In the genomic region with DNA sequence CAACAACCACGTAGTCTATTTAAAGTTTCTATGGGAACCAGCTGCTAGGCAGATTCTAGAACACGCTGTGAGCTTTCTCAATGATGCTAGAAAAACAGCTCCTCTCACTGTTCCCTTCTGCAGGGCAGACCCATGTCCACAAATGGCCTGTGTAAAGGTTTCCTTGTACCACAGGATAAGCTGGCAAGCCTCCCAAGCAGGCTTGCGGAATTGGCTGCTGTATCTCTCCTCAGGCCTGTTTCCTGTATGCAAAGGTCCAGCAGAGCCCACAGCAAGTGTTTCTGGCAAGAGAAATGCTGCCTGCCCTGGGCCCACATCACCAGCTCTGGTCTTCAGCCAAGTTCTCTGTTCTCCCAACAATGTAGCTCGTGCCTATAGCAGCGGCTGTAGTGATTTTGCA, we compare ENCODE assay signal across 8 mouse cellular contexts.
DNase-seq lines count a peak whose midpoint lies in the region; ATAC-seq lines count a peak whose summit lies in the region.

No protein-coding gene starts in this region.

- peaks cover 3% of the 10 kb centered on the region; the same call in 1 of the 2 replicates for H3K36me3 ChIP-seq in hindbrain, embryonic 12.5 days
- H3K36me3 ChIP-seq in hindbrain, embryonic 10.5 days, result 0 out of 2 replicates have a peak, but pooled peaks cover 7% of the 10 kb centered on the region
- H3K36me3 ChIP-seq in limb, embryonic 15.5 days, result no peaks in the 10 kb centered on the region

- H3K9ac ChIP-seq in hindbrain, embryonic 12.5 days, result no peak overlapping the region
- H3K9ac ChIP-seq in limb, embryonic 15.5 days, result no peak overlapping the region

- H3K9me3 ChIP-seq in hindbrain, embryonic 12.5 days (replicated peaks), result no peaks in the 10 kb centered on the region
- H3K9me3 ChIP-seq in hindbrain, embryonic 10.5 days, result no peaks in the 10 kb centered on the region
- H3K9me3 ChIP-seq in limb, embryonic 15.5 days, result no peaks in the 10 kb centered on the region

- 75% methylated on average over 5 of the region's 5 CpGs for WGBS in hindbrain, embryonic 12.5 days
- WGBS in hindbrain, embryonic 10.5 days, result 88% methylated on average over 5 of the region's 5 CpGs
- WGBS in limb, embryonic 15.5 days, result 25% methylated on average over 5 of the region's 5 CpGs

- DNase-seq in hindbrain, embryonic 10.5 days (ENCODE audit: low spot score), result no peak
- DNase-seq in cerebellum, postnatal 25 days, result peak; percentile 87 to 92
- DNase-seq in heart, adult 8-10 months (ENCODE audit: low spot score), result peak; percentile 60
- DNase-seq in kidney, postnatal 25 days, result peak; percentile 74 to 82
- DNase-seq in right cerebral cortex, postnatal 36 days (ENCODE audit: low spot score in 2 of 2), result peak; percentile 52 to 61
- no peak for DNase-seq in liver

- H3K4me3 ChIP-seq in hindbrain, embryonic 12.5 days, result no peak overlapping the region
- H3K4me3 ChIP-seq in hindbrain, embryonic 10.5 days, result no peak overlapping the region
- H3K4me3 ChIP-seq in limb, embryonic 15.5 days, result no peak overlapping the region

- peak overlapping the region; percentile 52; the same call in 1 of the 2 replicates for H3K27ac ChIP-seq in hindbrain, embryonic 12.5 days
- no peak overlapping the region; the same call in 1 of the 2 replicates for H3K27ac ChIP-seq in hindbrain, embryonic 10.5 days
- peak overlapping the region; percentile 63 for H3K27ac ChIP-seq in limb, embryonic 15.5 days

- ATAC-seq in hindbrain, embryonic 12.5 days (ENCODE audit: low FRiP score), result no peak
- peak; percentile 69; the same call in 1 of the 2 replicates for ATAC-seq in limb, embryonic 15.5 days (ENCODE audit: insufficient number of reproducible peaks, low FRiP score, low TSS enrichment, low read depth)

- H3K27me3 ChIP-seq in hindbrain, embryonic 12.5 days, result no peaks in the 10 kb centered on the region
- H3K27me3 ChIP-seq in hindbrain, embryonic 10.5 days (ENCODE audit: insufficient read depth, poor library complexity, severe bottlenecking), result no peaks in the 10 kb centered on the region
- H3K27me3 ChIP-seq in limb, embryonic 15.5 days, result no peaks in the 10 kb centered on the region

- H3K4me2 ChIP-seq in hindbrain, embryonic 12.5 days (replicated peaks), result no peak overlapping the region
- no peak overlapping the region for H3K4me2 ChIP-seq in limb, embryonic 15.5 days

- peaks cover 18% of the 10 kb centered on the region for H3K4me1 ChIP-seq in hindbrain, embryonic 12.5 days
- H3K4me1 ChIP-seq in hindbrain, embryonic 10.5 days (replicated peaks), result peaks cover 13% of the 10 kb centered on the region
- H3K4me1 ChIP-seq in limb, embryonic 15.5 days, result peaks cover 19% of the 10 kb centered on the region

Comparison
In these comparisons a context has a peak if more than half of its experiments do, and no peak if none do; other contexts are left out.
1. DNase-seq: peak in cerebellum, postnatal 25 days (2 of 2), heart, adult 8-10 months (single experiment), kidney, postnatal 25 days (2 of 2) and right cerebral cortex, postnatal 36 days (2 of 2); none in hindbrain, embryonic 10.5 days (single experiment) and liver (single experiment).